Mouse (Mus musculus): ENCODE data around the gene Hebp1.

Hebp1 gene

DNA sequence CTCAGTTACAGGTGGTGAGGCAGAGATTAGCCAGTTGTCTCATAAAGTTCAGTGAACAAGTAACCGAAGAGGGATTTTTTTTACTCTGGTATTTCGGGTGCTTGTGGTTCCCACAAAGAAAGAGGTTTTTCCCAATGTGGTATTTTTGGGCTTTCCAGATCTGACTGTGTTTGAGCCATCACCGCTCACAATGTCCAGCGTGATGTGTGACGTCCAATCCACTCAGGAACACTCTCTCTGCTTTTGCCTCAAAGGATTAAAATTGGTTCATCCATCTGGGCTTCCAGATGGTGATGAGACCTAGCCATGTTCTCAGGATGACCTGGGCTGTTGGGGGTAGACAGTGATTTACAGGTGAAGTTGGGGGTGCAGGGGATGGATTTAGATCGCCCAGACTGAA is 90.8 kb downstream of the Hebp1 start:
- DNase-seq, result no peak

GRCm38 (mm10) chr6:135102736-135103303 is 95.0 kb downstream of the Hebp1 start:
- DNase-seq, result no peak

DNA sequence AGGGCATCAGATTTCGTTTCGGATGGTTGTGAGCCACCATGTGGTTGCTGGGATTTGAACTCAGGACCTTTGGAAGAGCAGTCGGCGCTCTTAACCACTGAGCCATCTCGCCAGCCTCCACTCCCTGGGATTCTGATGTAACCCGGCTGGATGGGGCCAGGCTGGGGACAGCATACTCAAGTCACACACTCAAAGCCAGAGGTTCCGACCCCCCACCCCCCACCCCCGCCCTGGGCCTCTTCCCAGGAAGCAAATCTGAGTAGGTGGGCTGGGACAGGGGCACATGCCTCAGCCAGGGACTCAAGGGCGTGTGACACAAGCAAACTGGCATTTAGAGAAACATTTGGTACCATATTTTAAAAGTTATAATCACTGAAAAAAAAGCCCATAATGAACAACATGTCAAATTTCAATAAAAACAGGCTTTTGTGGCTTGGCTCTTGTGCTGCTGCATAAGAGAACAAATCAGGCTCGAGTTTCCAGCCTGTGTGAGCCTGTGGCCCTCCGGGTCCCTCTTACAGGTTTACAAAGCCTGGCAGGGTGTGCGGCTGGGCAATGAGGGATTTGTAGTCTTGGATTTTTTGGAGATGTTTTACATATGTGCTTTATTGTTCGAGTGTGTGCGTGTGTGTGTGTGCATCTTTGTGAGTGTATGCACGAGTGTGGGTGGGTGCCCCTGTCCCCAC is 96.9 kb downstream of the Hebp1 start:
- DNase-seq, result no peak

GRCm38 (mm10) chr6:135092798-135093470 is 104.9 kb downstream of the Hebp1 start:
- DNase-seq, result peak; percentile 84

- DNase-seq, result no peak
Observed at GRCm38 (mm10) chr6:135090661-135091060, 107.2 kb downstream of the Hebp1 start.

GRCm38 (mm10) chr6:135089786-135090185 is 108.0 kb downstream of the Hebp1 start:
- peak; percentile 34 for DNase-seq

DNA sequence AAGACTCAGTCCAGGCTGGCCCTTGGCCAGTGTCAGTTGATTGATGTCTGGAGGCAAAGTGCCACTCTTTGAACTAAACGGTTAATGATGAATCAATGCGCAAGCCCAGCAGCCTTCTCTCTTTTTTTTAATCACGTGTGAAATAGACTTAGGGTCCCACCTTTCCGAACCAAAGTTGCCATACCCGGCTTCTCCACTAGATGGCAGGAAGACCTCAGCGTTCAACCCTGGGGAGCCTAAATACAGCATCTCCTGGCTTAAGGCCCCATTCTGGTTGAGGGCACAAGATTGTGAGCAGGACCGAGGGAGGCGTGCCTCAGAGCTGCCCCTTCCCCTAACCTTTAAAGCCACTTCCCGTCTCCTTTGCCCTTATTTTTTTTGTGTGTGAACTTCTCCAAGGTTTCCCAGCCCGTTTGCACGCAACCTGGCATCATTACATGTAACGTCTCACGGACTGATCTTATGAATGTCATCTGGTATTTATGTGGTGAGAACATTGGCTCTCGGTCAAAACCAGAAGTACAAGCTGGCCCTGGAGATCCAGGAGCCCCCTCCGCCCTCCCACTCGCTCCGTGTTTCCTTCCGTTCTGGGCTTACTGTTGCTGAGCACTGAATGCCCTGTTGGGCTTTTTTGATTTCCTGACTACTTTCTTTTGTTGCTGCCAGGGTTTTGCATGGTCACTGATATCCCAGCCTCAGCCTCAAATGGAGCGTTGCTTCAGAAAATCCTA is 109.9 kb downstream of the Hebp1 start:
- DNase-seq, result peak; percentile 67
